Mouse (Mus musculus) A20 (cell line): ENCODE measurements around the gene Pgs1.

Experiments used
- DNase-seq: peaks from one replicate; pipeline ENCODE4 v3.0.0-alpha.2; 2011; ENCODE audit warnings: low read depth, low spot score

Pgs1 gene

DNA sequence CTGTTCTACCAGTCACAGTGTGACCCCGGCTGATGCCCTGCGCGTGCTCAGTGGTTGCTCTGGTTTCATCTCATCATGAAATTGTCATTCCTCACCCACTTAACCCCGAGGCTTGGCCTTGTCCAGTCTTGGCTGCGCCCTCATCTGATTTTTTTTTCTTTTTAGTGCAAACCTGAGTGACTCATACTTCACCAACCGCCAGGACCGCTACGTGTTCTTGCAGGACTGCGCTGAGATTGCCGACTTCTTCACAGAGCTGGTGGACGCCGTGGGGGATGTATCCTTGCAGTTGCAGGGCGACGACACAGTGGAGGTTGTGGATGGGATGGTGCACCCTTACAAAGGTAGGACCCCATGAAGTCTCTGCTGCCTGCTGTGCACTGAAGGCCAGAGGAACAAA, 17.1 kb downstream of the Pgs1 start:
- DNase-seq, result no peak

GRCm38 (mm10) chr11:118003718-118004117, 17.6 kb downstream of the Pgs1 start:
- no peak for DNase-seq

- DNase-seq, result no peak
Observed at GRCm38 (mm10) chr11:118004217-118004616, 18.1 kb downstream of the Pgs1 start.

DNA sequence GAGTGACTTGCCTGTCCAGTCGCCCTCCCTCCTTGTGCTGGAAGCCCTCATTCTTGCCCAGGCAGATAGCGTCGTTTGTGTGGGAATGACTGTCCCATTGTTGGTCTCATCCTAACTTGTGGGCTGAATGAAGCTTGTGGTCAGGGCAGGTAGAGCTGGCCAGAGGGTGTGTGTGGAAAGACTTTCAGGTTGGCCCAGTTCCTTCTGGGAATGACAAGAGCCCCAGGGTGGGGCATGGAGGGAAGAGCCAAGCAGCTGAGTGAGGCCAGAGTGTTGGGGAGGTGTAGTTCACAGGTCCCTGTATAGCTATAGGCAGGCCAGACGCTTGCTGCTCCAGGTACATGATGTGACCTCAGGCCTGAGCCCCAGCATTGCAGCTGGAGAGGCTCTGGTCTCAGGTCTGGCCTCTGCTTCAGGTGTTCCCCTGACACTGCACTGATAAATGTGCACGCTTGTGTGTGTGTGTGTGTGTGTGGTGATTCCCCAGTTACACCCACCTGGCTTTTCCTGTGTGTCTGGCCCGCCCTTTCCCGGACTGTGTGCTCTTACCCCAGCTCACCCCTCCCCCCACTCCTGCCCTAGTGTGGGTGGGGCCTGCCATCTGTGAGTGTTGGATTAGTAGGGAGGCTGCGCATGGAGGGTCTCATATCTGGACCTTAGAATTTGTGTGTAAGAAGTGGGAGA, 21.5 kb downstream of the Pgs1 start:
- DNase-seq, result no peak

DNA sequence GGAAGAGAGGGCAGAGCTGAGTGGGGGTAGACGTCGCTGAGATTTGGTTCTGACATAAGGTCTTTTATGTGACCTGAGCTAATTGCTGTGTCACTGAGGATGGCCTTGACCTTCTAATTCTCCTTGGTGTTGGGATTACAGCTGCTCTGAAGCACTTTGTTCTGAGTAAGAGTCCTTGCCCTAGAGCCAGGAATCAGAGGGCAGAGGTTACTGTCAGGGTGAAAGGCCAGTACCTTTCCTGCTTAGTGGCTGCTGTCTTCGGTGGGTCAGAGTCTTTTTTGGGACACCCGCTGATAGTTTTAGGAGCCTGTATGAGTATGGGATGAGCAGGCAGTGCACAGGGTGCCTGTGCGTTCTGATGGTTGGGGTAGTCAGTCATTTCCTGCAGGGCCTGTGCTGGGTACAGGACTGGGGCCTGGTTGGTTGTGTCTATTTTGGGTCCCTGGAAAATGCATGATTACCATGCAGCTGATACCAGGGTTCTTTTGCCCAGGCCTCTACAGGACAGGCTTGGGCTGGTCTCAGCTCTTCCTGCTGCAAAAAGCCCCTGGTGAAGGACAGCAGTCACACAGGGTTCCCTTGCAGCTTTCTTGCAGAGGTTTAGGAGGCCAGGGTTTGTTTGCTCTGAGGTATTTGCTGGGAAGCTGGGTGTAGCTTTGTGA, 22.2 kb downstream of the Pgs1 start:
- DNase-seq, result no peak

GRCm38 (mm10) chr11:118008843-118009242, 22.8 kb downstream of the Pgs1 start:
- DNase-seq, result no peak

DNA sequence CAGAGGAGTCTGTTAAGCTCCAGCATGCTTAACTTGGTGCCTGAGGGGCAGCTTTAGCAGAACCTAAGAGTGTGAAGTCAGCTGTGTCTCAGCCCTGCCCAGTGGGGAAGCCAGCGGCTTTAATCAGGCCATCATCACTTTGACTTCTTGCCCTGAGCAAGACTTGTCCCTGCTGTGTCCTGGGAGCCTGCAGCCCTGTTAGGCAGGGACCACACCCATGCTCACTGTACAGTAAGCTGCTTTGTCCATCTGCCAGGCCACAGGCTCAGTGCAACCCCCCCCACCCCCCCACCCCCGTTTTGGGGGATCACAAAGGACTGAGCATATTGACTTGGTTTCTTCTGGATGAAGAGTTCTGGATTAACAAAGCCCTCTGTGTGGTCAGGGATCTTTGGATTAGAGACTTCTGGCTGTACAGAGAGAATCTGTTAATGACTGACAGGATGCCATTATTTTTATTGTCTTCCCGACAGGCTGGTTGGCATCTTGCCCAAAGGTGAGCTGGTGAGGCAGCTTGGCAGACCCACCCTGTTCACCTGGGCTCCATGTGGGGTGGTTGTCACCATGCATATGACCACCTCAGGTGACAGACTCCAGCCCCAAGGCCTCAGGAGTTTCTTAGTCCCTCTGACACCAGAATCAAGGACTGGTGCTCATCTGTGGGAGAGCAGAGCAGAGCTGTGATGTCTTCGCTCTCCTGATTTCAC, 23.9 kb downstream of the Pgs1 start:
- DNase-seq, result no peak

- no peak for DNase-seq
Observed at GRCm38 (mm10) chr11:118012595-118012994, 26.5 kb downstream of the Pgs1 start.

- DNase-seq, result no peak
Observed at GRCm38 (mm10) chr11:118013339-118013738, 27.2 kb downstream of the Pgs1 start.

- peak; percentile 85 for DNase-seq
Observed at GRCm38 (mm10) chr11:118014391-118014995, 28.4 kb downstream of the Pgs1 start.

DNA sequence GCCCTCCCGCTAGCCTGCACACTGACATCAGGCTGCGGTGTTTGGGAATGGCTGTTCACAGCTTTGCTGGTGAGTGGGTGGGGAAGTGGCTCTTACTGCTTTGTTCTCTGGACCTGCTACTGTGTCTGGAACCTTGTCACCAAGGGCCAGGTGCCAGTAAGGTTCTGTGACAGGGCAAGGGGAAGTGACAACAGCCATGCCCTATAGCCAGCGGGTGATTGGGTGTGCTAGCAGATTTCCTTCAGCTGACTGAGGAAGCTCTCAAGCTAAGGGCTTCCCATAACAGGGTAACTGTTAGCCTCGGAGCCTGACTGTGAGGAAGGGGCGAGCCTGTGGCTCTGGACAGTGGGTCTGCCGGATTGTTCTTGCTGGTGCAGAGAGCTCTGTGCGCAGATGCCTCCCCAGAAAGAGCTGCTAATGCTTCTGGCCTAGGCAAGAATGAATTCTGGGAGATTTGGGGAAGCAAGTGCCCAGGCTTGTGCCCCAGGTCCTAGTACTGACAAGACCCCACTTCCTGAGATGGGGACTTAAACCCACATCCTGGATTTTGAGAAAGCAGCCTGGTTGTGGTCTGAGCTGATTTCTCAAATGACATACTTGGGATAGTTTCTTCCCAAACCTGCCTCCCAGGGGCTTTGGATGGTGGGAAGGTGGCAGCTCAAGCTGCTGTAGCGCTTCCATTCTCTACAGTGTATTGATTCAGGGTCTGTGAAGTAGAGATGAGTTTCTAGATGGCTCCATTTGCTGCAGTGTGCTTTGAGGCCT, 29.5 kb downstream of the Pgs1 start:
- DNase-seq, result peak; percentile 36

DNA sequence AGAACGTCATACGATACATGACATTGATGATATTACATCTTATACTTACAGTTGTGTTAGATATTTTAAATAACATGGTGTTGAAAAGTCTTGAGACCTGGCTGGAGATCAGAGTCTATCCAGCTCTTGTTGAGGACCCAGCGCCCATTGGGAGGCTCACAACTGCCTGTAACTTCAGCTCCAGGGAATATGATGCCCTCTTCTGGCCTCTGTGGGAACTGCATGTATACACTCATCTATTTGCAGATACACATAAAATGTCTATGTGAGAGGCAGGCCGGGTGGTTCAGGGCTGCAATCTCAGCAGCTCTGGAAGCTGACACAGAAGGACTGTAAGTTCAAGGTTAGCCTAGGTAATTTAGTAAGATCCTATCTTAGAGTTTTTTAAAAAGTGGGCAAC, 32.2 kb downstream of the Pgs1 start:
- peak; percentile 52 for DNase-seq

GRCm38 (mm10) chr11:118021806-118022205, 35.7 kb downstream of the Pgs1 start:
- DNase-seq, result peak; percentile 64

DNA sequence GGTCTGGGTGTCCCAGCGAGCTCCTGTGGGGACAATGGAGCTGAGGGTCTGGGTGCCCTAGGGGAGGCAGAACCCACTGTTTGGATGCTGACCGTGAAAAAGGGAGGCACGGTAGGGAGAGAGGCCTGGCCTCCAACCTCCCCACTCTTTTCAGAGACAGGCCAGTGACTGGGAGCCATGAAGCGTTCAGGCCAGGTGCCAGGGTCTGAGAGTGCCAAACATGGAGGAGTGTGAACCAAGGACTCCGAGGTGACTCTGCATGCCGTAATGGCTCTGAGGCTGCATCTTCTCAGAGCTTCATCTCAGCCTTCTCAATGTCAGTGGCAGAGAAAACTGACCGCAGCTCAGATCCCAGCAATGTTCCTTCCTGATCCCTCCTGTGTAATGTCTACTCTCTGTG, 37.4 kb downstream of the Pgs1 start:
- no peak for DNase-seq

DNA sequence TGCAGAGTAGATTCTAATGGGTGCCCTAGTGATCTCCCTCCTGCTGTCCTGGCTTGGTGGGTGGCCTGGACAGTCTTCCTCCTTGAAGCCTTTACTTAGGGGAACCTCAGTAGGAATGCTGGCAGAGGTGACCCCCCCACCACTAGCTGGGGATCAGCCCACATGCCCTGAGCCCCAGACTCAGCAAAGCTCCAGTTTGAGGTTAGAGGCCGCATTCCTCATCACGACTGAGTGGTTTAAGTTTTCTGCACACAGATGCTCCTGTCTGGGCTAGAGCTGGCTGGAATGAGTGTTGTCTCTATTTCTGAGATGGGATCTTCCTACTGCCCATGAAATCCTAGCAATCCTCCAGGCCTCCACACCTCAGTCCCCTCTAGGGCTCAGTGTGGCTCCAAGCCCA, 38.0 kb downstream of the Pgs1 start:
- no peak for DNase-seq

DNA sequence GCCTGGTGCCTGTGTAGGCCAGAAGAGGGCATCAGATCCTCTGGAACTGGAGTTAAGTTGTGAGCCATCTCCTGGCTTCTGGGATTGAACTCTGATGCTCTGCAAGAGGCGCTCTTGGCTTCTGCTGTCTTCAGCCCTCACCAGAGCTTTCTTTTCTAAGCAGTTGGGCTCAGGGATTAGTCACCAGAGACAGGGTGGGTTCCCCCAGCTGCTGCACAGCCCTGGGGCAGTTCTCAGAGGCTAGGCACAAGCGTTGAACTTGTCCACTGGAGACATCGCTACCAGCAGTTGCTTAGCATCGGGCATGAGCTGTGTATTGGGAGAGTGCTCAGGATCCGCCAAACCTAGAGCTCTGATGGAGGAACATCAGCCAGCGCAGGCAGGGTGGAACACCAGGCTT, 43.1 kb downstream of the Pgs1 start:
- DNase-seq, result no peak

DNA sequence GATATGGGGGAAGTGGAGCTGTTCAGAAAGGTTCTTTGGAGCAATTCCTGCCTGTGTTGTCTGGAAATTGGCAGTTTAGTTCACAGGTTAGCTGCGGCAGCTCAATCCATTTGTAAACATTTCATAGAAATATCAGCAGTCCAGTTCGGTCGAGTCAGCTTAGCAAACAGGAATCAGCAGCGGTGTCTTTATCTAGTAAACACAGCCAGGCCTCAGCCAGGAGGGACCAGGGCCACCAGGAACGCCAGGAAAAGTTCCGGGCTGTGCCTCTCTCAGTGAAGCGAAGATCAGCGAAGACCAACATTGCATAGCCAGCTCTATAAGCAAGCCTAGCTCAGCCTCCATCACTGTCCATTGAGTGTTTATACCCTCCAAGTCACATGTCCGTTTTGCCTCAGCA, 45.0 kb downstream of the Pgs1 start:
- DNase-seq, result no peak

- no peak for DNase-seq
Observed at GRCm38 (mm10) chr11:118034395-118034794, 48.3 kb downstream of the Pgs1 start.

- DNase-seq, result no peak
Observed at GRCm38 (mm10) chr11:118035068-118035467, 49.0 kb downstream of the Pgs1 start.

DNA sequence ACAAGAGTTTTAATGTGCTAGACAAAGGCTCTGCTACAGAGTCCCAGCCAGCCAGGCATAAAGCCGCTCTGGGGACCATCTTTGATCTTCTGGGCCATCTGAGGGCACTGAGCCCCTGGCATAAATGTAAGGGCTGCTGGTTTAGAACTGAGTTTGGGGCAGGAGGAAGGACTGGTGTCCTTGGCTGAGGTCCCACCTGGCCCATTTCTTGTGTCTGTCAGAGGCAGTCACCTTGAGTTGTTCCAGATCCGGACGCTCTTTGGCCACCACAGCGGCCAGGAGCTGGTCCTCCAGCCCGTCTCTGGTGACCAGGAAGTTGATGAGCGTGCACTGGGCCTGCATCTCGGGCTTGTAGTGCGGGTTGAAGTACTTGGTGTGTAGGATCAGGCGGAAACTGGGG, 56.7 kb downstream of the Pgs1 start:
- DNase-seq, result no peak

- no peak for DNase-seq
Observed at GRCm38 (mm10) chr11:118043293-118043907, 57.3 kb downstream of the Pgs1 start.
